Mouse (Mus musculus): ENCODE measurements at regions not wholly inside any gene's neighbourhood (a gene's known extent, or its start where the extent isn't known, plus 50 kb on each side); places are given as distances from the start of the nearest gene placed in this dataset.

GRCm38 (mm10) chr13:51899319-51900042, 53.0 kb downstream of the Gadd45g start:
- Histone ChIP-seq H3K4me2 (no peak overlapping the region), H3K36me3 (no peaks in the 10 kb centered on the region), H3K27me3 (replicated peaks) (no peaks in the 10 kb centered on the region), H3K4me1 (peaks cover 17% of the 10 kb centered on the region), H3K4me3 (replicated peaks) (no peak overlapping the region), H3K9ac (no peak overlapping the region), H3K9me3 (no peaks in the 10 kb centered on the region), H3K27ac (no peak overlapping the region)
- WGBS: 56% methylated on average over 9 of the region's 9 CpGs
- ATAC-seq (ENCODE audit: insufficient read depth, low FRiP score, low read depth): no peak

GRCm38 (mm10) chr13:51900043-51900440, 53.6 kb downstream of the Gadd45g start:
- Histone ChIP-seq H3K9me3 (no peaks in the 10 kb centered on the region), H3K27ac (no peak overlapping the region), H3K9ac (no peak overlapping the region), H3K4me2 (no peak overlapping the region), H3K36me3 (no peaks in the 10 kb centered on the region), H3K27me3 (replicated peaks) (no peaks in the 10 kb centered on the region), H3K4me1 (peaks cover 17% of the 10 kb centered on the region), H3K4me3 (replicated peaks) (no peak overlapping the region)
- ATAC-seq (ENCODE audit: insufficient read depth, low FRiP score, low read depth): no peak
- 57% methylated on average over 3 of the region's 3 CpGs for WGBS

- peak; percentile 40; the same call in 1 of the 2 replicates for ATAC-seq (ENCODE audit: insufficient read depth, low FRiP score, low read depth)
- H3K4me1 ChIP-seq: peaks cover 17% of the 10 kb centered on the region
- no peak overlapping the region for H3K9ac ChIP-seq
- H3K4me2 ChIP-seq: peak overlapping the region; percentile 42
- no peaks in the 10 kb centered on the region for H3K9me3 ChIP-seq
- H3K27me3 ChIP-seq (replicated peaks): no peaks in the 10 kb centered on the region
- no peak overlapping the region for H3K4me3 ChIP-seq (replicated peaks)
- WGBS: 25% methylated on average over 19 of the region's 19 CpGs
- H3K27ac ChIP-seq: peak overlapping the region; percentile 82
- no peaks in the 10 kb centered on the region for H3K36me3 ChIP-seq
Observed at GRCm38 (mm10) chr13:51902482-51903285, 56.2 kb downstream of the Gadd45g start.

- WGBS: 34% methylated on average over 11 of the region's 11 CpGs
- Histone ChIP-seq H3K9me3 (no peaks in the 10 kb centered on the region), H3K4me1 (peaks cover 17% of the 10 kb centered on the region), H3K9ac (no peak overlapping the region), H3K36me3 (no peaks in the 10 kb centered on the region), H3K27me3 (replicated peaks) (no peaks in the 10 kb centered on the region), H3K27ac (peak overlapping the region; percentile 11), H3K4me2 (peak overlapping the region; percentile 42; the same call in 1 of the 2 replicates), H3K4me3 (replicated peaks) (no peak overlapping the region)
- ATAC-seq (ENCODE audit: insufficient read depth, low FRiP score, low read depth): peak; percentile 48; the same call in 1 of the 2 replicates
Observed at GRCm38 (mm10) chr13:51903324-51903939, 57.0 kb downstream of the Gadd45g start.

GRCm38 (mm10) chr13:51905270-51905669, 58.8 kb downstream of the Gadd45g start:
- Histone ChIP-seq H3K36me3 (no peaks in the 10 kb centered on the region), H3K9ac (no peak overlapping the region)
- WGBS: 74% methylated on average over 5 of the region's 5 CpGs

GRCm38 (mm10) chr13:51906103-51906502, 59.6 kb downstream of the Gadd45g start:
- 0 out of 2 replicates have a peak overlapping the region, but pooled peaks have one; percentile 65 for H3K27ac ChIP-seq
- peak; percentile 34; the same call in 1 of the 2 replicates for ATAC-seq (ENCODE audit: insufficient read depth, low FRiP score, low read depth)
- WGBS: 79% methylated on average over 3 of the region's 3 CpGs
- H3K4me1 ChIP-seq: peaks cover 14% of the 10 kb centered on the region
- no peaks in the 10 kb centered on the region for H3K27me3 ChIP-seq (replicated peaks)
- H3K9me3 ChIP-seq: no peaks in the 10 kb centered on the region
- H3K4me2 ChIP-seq: no peak overlapping the region
- H3K36me3 ChIP-seq: no peaks in the 10 kb centered on the region
- no peak overlapping the region for H3K4me3 ChIP-seq (replicated peaks)
- H3K9ac ChIP-seq: no peak overlapping the region

More at GRCm38 (mm10) chr13:51905270-51905669, 58.8 kb downstream of the Gadd45g start:
- Histone ChIP-seq H3K9me3 (no peaks in the 10 kb centered on the region), H3K27ac (no peak overlapping the region), H3K27me3 (replicated peaks) (no peaks in the 10 kb centered on the region), H3K4me3 (replicated peaks) (no peak overlapping the region), H3K4me1 (peaks cover 14% of the 10 kb centered on the region), H3K4me2 (no peak overlapping the region)
- ATAC-seq (ENCODE audit: insufficient read depth, low FRiP score, low read depth): no peak

- Histone ChIP-seq H3K9me3 (no peaks in the 10 kb centered on the region), H3K4me3 (replicated peaks) (no peak overlapping the region), H3K27me3 (replicated peaks) (no peaks in the 10 kb centered on the region), H3K36me3 (no peaks in the 10 kb centered on the region), H3K4me1 (peaks cover 2% of the 10 kb centered on the region), H3K9ac (no peak overlapping the region), H3K4me2 (no peak overlapping the region), H3K27ac (no peak overlapping the region)
- no peak for ATAC-seq (ENCODE audit: insufficient read depth, low FRiP score, low read depth)
- 66% methylated on average over 7 of the region's 7 CpGs for WGBS
Observed at GRCm38 (mm10) chr13:51908514-51908913, 62.0 kb downstream of the Gadd45g start.

GRCm38 (mm10) chr13:51911296-51911998, 65.0 kb downstream of the Gadd45g start:
- peak; percentile 87 for ATAC-seq (ENCODE audit: insufficient read depth, low FRiP score, low read depth)

GRCm38 (mm10) chr13:51912477-51912876, 66.0 kb downstream of the Gadd45g start:
- Histone ChIP-seq H3K27ac (peak overlapping the region; percentile 76), H3K36me3 (no peaks in the 10 kb centered on the region), H3K4me2 (no peak overlapping the region), H3K27me3 (replicated peaks) (0 out of 2 replicates have a peak, but pooled peaks cover 6% of the 10 kb centered on the region), H3K4me1 (peaks cover 5% of the 10 kb centered on the region; the same call in 1 of the 2 replicates), H3K9me3 (no peaks in the 10 kb centered on the region), H3K4me3 (replicated peaks) (no peak overlapping the region), H3K9ac (no peak overlapping the region)
- WGBS: 75% methylated on average over 5 of the region's 5 CpGs
- ATAC-seq (ENCODE audit: insufficient read depth, low FRiP score, low read depth): no peak

More at GRCm38 (mm10) chr13:51911296-51911998, 65.0 kb downstream of the Gadd45g start:
- H3K4me2 ChIP-seq: peak overlapping the region; percentile 26
- H3K27ac ChIP-seq: peak overlapping the region; percentile 76
- 41% methylated on average over 17 of the region's 17 CpGs for WGBS
- H3K36me3 ChIP-seq: no peaks in the 10 kb centered on the region
- H3K27me3 ChIP-seq (replicated peaks): no peaks in the 10 kb centered on the region
- no peaks in the 10 kb centered on the region for H3K9me3 ChIP-seq
- no peak overlapping the region for H3K9ac ChIP-seq
- no peak overlapping the region for H3K4me3 ChIP-seq (replicated peaks)
- no peaks in the 10 kb centered on the region for H3K4me1 ChIP-seq

GRCm38 (mm10) chr13:51912994-51913393, 66.5 kb downstream of the Gadd45g start:
- Histone ChIP-seq H3K4me1 (peaks cover 6% of the 10 kb centered on the region; the same call in 1 of the 2 replicates), H3K4me3 (replicated peaks) (no peak overlapping the region), H3K4me2 (no peak overlapping the region), H3K9ac (no peak overlapping the region), H3K9me3 (no peaks in the 10 kb centered on the region), H3K36me3 (no peaks in the 10 kb centered on the region), H3K27me3 (replicated peaks) (0 out of 2 replicates have a peak, but pooled peaks cover 6% of the 10 kb centered on the region), H3K27ac (no peak overlapping the region)
- no peak for ATAC-seq (ENCODE audit: insufficient read depth, low FRiP score, low read depth)
- 84% methylated on average over 3 of the region's 3 CpGs for WGBS

GRCm38 (mm10) chr13:51916666-51917240, 70.3 kb downstream of the Gadd45g start:
- Histone ChIP-seq H3K4me1 (peaks cover 33% of the 10 kb centered on the region), H3K4me3 (replicated peaks) (no peak overlapping the region), H3K27me3 (replicated peaks) (0 out of 2 replicates have a peak, but pooled peaks cover 6% of the 10 kb centered on the region), H3K27ac (no peak overlapping the region), H3K9me3 (no peaks in the 10 kb centered on the region), H3K36me3 (no peaks in the 10 kb centered on the region), H3K9ac (no peak overlapping the region), H3K4me2 (no peak overlapping the region)
- WGBS: 57% methylated on average over 15 of the region's 15 CpGs
- no peak for ATAC-seq (ENCODE audit: insufficient read depth, low FRiP score, low read depth)
